Mouse (Mus musculus): ENCODE measurements around the gene H2-Q4.
"Not testable (repeated sequence)": the region's sequence is repeated elsewhere in the genome, so short reads cannot be mapped to it uniquely, and the experiment has no call there.

The H2-Q4 gene

GRCm38 (mm10) chr17:35379369-35379728 lies at the start of gene H2-Q4:
TSS of gene H2-Q4 (plus strand) at chr17:35379617.
- DNase-seq (ENCODE audit: low spot score in 2 of 2) = peak; percentile 95 to 97

GRCm38 (mm10) chr17:35329714-35330113 lies 49.7 kb upstream of the H2-Q4 start:
- not testable (repeated sequence) for DNase-seq (ENCODE audit: low spot score in 2 of 2)

- DNase-seq (ENCODE audit: low spot score in 2 of 2) = peak in 1 of 2 experiments; percentile 23
Measured at GRCm38 (mm10) chr17:35331546-35331945, 47.9 kb upstream of the H2-Q4 start.

GRCm38 (mm10) chr17:35342071-35342671 lies 37.2 kb upstream of the H2-Q4 start, which contains the start of gene H2-Q2:
TSS of gene H2-Q2 (plus strand) at chr17:35342242.
- DNase-seq (ENCODE audit: low spot score in 2 of 2) = no peak

- DNase-seq (ENCODE audit: low spot score in 2 of 2) = no peak
Measured at GRCm38 (mm10) chr17:35342711-35343476, 36.5 kb upstream of the H2-Q4 start.

- DNase-seq (ENCODE audit: low spot score in 2 of 2) = not testable (repeated sequence)
Measured at GRCm38 (mm10) chr17:35347659-35348058, 31.8 kb upstream of the H2-Q4 start.

GRCm38 (mm10) chr17:35353275-35353674 lies 26.1 kb upstream of the H2-Q4 start:
- not testable (repeated sequence) for DNase-seq (ENCODE audit: low spot score in 2 of 2)

GRCm38 (mm10) chr17:35354071-35354470 lies 25.3 kb upstream of the H2-Q4 start:
- no peak for DNase-seq (ENCODE audit: low spot score in 2 of 2)

- no peak for DNase-seq (ENCODE audit: low spot score in 2 of 2)
Measured at GRCm38 (mm10) chr17:35357086-35357485, 22.3 kb upstream of the H2-Q4 start.

GRCm38 (mm10) chr17:35358763-35359469 lies 20.5 kb upstream of the H2-Q4 start:
- DNase-seq (ENCODE audit: low spot score in 2 of 2) = no peak

GRCm38 (mm10) chr17:35359470-35359862 lies 20.0 kb upstream of the H2-Q4 start:
- DNase-seq (ENCODE audit: low spot score in 2 of 2) = no peak

- peak; percentile 40 to 45 for DNase-seq (ENCODE audit: low spot score in 2 of 2)
Measured at GRCm38 (mm10) chr17:35379729-35380451, 473 bp downstream of the H2-Q4 start.

GRCm38 (mm10) chr17:35389796-35390195 lies 10.4 kb downstream of the H2-Q4 start:
- DNase-seq (ENCODE audit: low spot score in 2 of 2) = not testable (repeated sequence)

GRCm38 (mm10) chr17:35392671-35393070 lies 13.3 kb downstream of the H2-Q4 start:
- not testable (repeated sequence) for DNase-seq (ENCODE audit: low spot score in 2 of 2)

GRCm38 (mm10) chr17:35393864-35394800 lies 14.7 kb downstream of the H2-Q4 start:
- DNase-seq (ENCODE audit: low spot score in 2 of 2) = peak in 1 of 2 experiments; percentile 48

GRCm38 (mm10) chr17:35396956-35397355 lies 17.5 kb downstream of the H2-Q4 start:
- DNase-seq (ENCODE audit: low spot score in 2 of 2) = not testable (repeated sequence)

- DNase-seq (ENCODE audit: low spot score in 2 of 2) = not testable (repeated sequence)
Measured at GRCm38 (mm10) chr17:35413057-35413456, 33.6 kb downstream of the H2-Q4 start.

- DNase-seq (ENCODE audit: low spot score in 2 of 2) = not testable (repeated sequence)
Measured at GRCm38 (mm10) chr17:35415273-35416129, 36.1 kb downstream of the H2-Q4 start.

- no peak for DNase-seq (ENCODE audit: low spot score in 2 of 2)
Measured at GRCm38 (mm10) chr17:35418772-35419171, 39.4 kb downstream of the H2-Q4 start.

GRCm38 (mm10) chr17:35419564-35419963 lies 40.1 kb downstream of the H2-Q4 start:
- DNase-seq (ENCODE audit: low spot score in 2 of 2) = not testable (repeated sequence)

All from heart, adult 9 months (tissue).